Mouse (Mus musculus) kidney, embryonic 15.5 days (tissue): ENCODE measurements around the gene Cage1. TPM values are rescaled to one million over a fixed set of nuclear protein-coding genes. Genes with fewer than 3 reads are reported as not detected.
A peak's percentile ranks its signal among the peaks of the same experiment; 100 is the strongest.

ENCODE experiments used
- ATAC-seq: fragments of 200-750 bp; cut with Nextera tagmentation; replicated peaks from 2 replicates; pipeline ENCODE4 v1.8.0; 2017; ENCODE audit warnings: moderate TSS enrichment; ENCODE audit not compliant: low FRiP score
- H3K27ac ChIP-seq: fragments of 300-500 bp; sonication (generic); 2 replicates; pipeline ENCODE4 v1.5.1; 2015; ENCODE audit warnings: mild to moderate bottlenecking, inconsistent platforms
- H3K27me3 ChIP-seq: fragments of 300-500 bp; sonication (generic); 2 replicates; pipeline ENCODE4 v1.6.1; 2015; ENCODE audit warnings: inconsistent platforms
- H3K36me3 ChIP-seq: fragments of 300-500 bp; sonication (generic); 2 replicates; pipeline ENCODE4 v1.6.1; 2015; ENCODE audit warnings: inconsistent platforms
- H3K4me1 ChIP-seq: fragments of 300-500 bp; sonication (generic); 2 replicates; pipeline ENCODE4 v1.6.1; 2015; ENCODE audit warnings: inconsistent platforms
- H3K4me2 ChIP-seq: fragments of 300-500 bp; sonication (generic); 2 replicates; pipeline ENCODE4 v1.6.1; 2015; ENCODE audit warnings: moderate library complexity, mild to moderate bottlenecking, inconsistent platforms
- H3K4me3 ChIP-seq: fragments of 300-500 bp; sonication (generic); replicated peaks from 2 replicates; pipeline ENCODE4 v1.5.1; 2015; ENCODE audit warnings: mild to moderate bottlenecking, inconsistent platforms
- H3K9ac ChIP-seq: fragments of 300-500 bp; sonication (generic); 2 replicates; pipeline ENCODE4 v1.6.1; 2015; ENCODE audit warnings: mild to moderate bottlenecking, inconsistent platforms
- H3K9me3 ChIP-seq: fragments of 300-500 bp; sonication (generic); replicated peaks from 2 replicates; pipeline ENCODE4 v1.6.1; 2016; ENCODE audit warnings: inconsistent platforms
- WGBS: fragments of 180-500 bp; shearing (Covaris S2); methylation state at CpG from one replicate; pipeline ENCODE4 v1.1.7; 2015; ENCODE audit warnings: mixed read lengths; 5-methylcytosine and 5-hydroxymethylcytosine counted together
- polyA plus RNA-seq: library from polyadenylated mRNA; unstranded; fragments of >200 nt; fragmentation: Nextera tagmentation; extraction: Ambion mirVana; gene quantifications from 2 replicates; pipeline ENCODE4 v1.2.1, GENCODE M21; 2015

The Cage1 gene
- polyA plus RNA-seq, 1 experiment from 2014 or later: 1.1 TPM

- Histone ChIP-seq H3K4me1 (no peaks in the 10 kb centered on the region), H3K27ac (no peak overlapping the region), H3K36me3 (no peaks in the 10 kb centered on the region), H3K4me3 (no peak overlapping the region), H3K4me2 (no peak overlapping the region), H3K9me3 (no peaks in the 10 kb centered on the region), H3K27me3 (no peaks in the 10 kb centered on the region), H3K9ac (no peak overlapping the region)
- ATAC-seq: no peak
- WGBS: 86% methylated on average over 2 of the region's 2 CpGs
Measured at GRCm38 (mm10) chr13:38007972-38008371, 28.9 kb downstream of the Cage1 start.

- Histone ChIP-seq H3K4me2 (no peak overlapping the region), H3K36me3 (no peaks in the 10 kb centered on the region), H3K9me3 (no peaks in the 10 kb centered on the region), H3K4me3 (no peak overlapping the region), H3K4me1 (no peaks in the 10 kb centered on the region), H3K27me3 (no peaks in the 10 kb centered on the region), H3K27ac (no peak overlapping the region), H3K9ac (no peak overlapping the region)
- 38% methylated on average over 1 of the region's 1 CpGs for WGBS
- no peak for ATAC-seq
Measured at GRCm38 (mm10) chr13:38002461-38002860, 34.4 kb downstream of the Cage1 start.

GRCm38 (mm10) chr13:37999713-38000112, 37.2 kb downstream of the Cage1 start:
- no peaks in the 10 kb centered on the region for H3K36me3 ChIP-seq
- no peak overlapping the region for H3K9ac ChIP-seq
- H3K4me1 ChIP-seq: 0 out of 2 replicates have a peak, but pooled peaks cover under 1% of the 10 kb centered on the region
- ATAC-seq: no peak
- no peaks in the 10 kb centered on the region for H3K27me3 ChIP-seq
- H3K27ac ChIP-seq: no peak overlapping the region
- no peak overlapping the region for H3K4me2 ChIP-seq
- no peak overlapping the region for H3K4me3 ChIP-seq
- no peaks in the 10 kb centered on the region for H3K9me3 ChIP-seq
- WGBS: 84% methylated on average over 3 of the region's 3 CpGs

DNA sequence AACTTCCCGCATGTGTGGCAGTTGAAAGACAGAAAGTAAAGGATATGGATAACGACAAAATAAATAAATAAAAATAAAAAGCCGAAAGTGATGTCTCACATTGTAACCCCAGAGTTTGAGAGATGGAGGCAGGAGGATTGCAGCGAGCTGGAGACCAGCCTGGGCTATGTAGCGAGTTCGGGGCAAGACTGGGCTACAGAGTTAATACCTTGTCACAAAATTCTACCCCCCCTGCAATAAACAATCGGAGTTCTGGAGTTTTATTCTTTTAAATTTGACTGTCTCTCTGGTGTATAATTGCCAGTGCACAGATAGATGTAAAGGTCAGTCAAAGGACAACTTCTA, 42.5 kb downstream of the Cage1 start:
- H3K27me3 ChIP-seq: no peaks in the 10 kb centered on the region
- peak overlapping the region; percentile 99 for H3K4me3 ChIP-seq
- H3K36me3 ChIP-seq: peaks cover 25% of the 10 kb centered on the region
- peaks cover 10% of the 10 kb centered on the region; the same call in 1 of the 2 replicates for H3K4me1 ChIP-seq
- no peaks in the 10 kb centered on the region for H3K9me3 ChIP-seq
- peak overlapping the region; percentile 98 for H3K9ac ChIP-seq
- ATAC-seq: peak; percentile 59
- 19% methylated on average over 7 of the region's 7 CpGs for WGBS
- peak overlapping the region; percentile 97 for H3K27ac ChIP-seq
- H3K4me2 ChIP-seq: peak overlapping the region; percentile 76

DNA sequence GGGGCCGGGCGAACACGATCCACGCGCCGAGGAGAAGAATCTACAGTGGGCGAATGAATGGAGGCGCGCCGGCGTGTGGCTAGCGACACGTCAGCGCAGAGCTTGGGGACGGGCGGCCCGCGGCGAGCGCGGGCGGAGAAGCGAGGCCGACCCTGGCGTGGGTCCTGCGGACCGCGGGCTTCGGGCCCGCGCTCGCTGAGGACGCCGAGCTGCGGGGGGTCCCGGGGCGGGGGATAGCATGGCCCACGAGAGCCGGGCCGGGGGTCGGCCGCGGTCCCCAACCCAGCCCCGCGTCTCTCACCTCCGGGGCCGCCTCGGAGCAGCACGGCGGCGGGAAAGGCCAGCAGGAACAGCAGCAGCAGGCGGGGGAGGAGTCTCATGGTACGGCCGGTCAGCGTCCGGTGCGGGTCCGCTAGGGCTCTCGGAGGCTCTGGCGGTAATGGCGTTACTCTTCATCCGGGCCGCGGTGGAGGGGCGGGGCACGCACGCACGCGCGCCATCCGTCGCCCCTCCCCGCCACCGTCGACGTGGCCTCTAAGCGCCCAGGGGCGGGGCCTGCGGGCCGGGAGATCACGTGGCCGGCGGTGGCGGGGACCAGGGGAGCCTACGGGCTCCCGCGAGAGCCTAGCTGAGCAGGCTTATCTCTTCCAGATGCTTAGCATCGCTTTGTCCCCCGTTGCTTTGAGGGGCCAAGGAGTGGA, 43.0 kb downstream of the Cage1 start, which contains the start of gene Ssr1:
Gene Ssr1, minus strand, starts transcription at position 514 of the 701 bp plus-strand sequence.
- Histone ChIP-seq H3K4me3 (peak within 1 kb of the TSS; percentile 99), H3K9ac (peak within 1 kb of the TSS; percentile 98), H3K27me3 (no peaks in the 10 kb centered on the region), H3K36me3 (peaks cover 30% of the 10 kb centered on the region), H3K4me1 (peaks cover 10% of the 10 kb centered on the region; the same call in 1 of the 2 replicates), H3K4me2 (peak within 1 kb of the TSS; percentile 76), H3K9me3 (no peaks in the 10 kb centered on the region), H3K27ac (peak within 1 kb of the TSS; percentile 97)
- peak; percentile 99 for ATAC-seq
- under 1% methylated on average over 82 of the region's 89 CpGs for WGBS

DNA sequence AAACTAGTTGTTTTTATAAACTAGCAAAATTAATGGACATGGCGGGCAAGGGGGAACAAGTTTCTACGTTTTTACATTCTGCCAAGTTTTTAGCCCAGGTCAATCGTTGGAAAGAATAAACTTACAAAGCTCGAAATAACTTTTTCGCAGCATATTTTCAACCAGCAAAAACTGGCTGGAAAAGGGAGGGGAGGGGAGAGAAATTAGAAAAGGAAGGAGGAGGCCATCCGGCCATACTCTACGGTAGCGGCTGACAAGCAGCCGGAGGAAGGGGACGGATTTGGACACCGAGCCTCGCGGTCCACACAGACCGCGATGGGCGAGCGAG, 43.5 kb downstream of the Cage1 start:
- Histone ChIP-seq H3K9me3 (no peaks in the 10 kb centered on the region), H3K36me3 (peaks cover 35% of the 10 kb centered on the region), H3K27me3 (no peaks in the 10 kb centered on the region), H3K4me2 (peak overlapping the region; percentile 76), H3K4me3 (peak overlapping the region; percentile 99), H3K4me1 (peaks cover 10% of the 10 kb centered on the region; the same call in 1 of the 2 replicates), H3K27ac (peak overlapping the region; percentile 97), H3K9ac (peak overlapping the region; percentile 98)
- under 1% methylated on average over 17 of the region's 17 CpGs for WGBS
- ATAC-seq: no peak

GRCm38 (mm10) chr13:37992638-37993371, 44.1 kb downstream of the Cage1 start:
- 8% methylated on average over 10 of the region's 10 CpGs for WGBS
- Histone ChIP-seq H3K27me3 (no peaks in the 10 kb centered on the region), H3K4me3 (peak overlapping the region; percentile 99), H3K27ac (peak overlapping the region; percentile 97; the same call in 1 of the 2 replicates), H3K9me3 (no peaks in the 10 kb centered on the region), H3K4me1 (peaks cover 10% of the 10 kb centered on the region; the same call in 1 of the 2 replicates), H3K9ac (peak overlapping the region; percentile 98), H3K4me2 (peak overlapping the region; percentile 76), H3K36me3 (peaks cover 40% of the 10 kb centered on the region)
- ATAC-seq: no peak

DNA sequence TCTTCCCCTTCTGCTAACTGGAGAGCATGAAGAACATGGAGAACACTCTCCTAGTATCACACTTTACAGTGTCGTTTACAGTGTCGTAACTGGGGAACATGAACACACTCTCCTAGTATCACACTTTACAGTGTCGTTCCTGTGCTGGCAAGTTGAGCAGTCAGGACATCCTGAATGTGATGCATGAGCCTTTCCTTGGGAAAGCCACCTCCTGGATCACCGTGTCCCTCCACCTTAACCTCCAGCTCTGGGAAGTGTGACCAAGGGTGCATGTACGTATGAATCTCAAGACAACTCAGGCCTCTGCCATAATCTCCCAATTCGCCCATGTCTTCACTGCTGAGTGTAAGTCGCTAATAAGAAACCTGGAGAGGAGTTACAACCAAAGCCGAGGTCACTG, 47.2 kb downstream of the Cage1 start:
- no peak overlapping the region for H3K4me3 ChIP-seq
- H3K4me1 ChIP-seq: peaks cover 9% of the 10 kb centered on the region; the same call in 1 of the 2 replicates
- H3K9ac ChIP-seq: no peak overlapping the region
- H3K9me3 ChIP-seq: no peaks in the 10 kb centered on the region
- no peak overlapping the region for H3K4me2 ChIP-seq
- 93% methylated on average over 8 of the region's 8 CpGs for WGBS
- no peak for ATAC-seq
- no peaks in the 10 kb centered on the region for H3K27me3 ChIP-seq
- no peak overlapping the region for H3K27ac ChIP-seq
- peaks cover 68% of the 10 kb centered on the region for H3K36me3 ChIP-seq

DNA sequence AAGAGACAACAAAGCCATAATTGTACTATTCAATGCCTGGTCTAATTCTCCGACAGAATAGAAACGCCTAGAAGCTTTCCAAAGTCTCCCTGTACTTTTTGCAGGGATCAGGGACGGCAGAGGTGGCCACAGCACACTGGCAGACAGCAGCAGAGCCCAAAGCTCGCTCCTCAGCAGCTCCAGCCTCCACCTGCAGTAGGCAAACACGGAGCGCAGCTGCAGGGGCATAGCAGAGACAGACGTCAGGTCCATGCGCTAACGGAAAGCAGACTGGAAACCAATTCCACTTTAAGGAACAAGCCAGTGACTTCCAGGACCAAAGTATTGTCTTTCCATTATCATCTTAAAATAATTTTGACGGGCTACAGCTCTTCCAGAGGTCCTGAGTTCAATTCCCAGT, 50.7 kb downstream of the Cage1 start:
- Histone ChIP-seq H3K4me2 (no peak overlapping the region), H3K36me3 (peaks cover 95% of the 10 kb centered on the region), H3K4me1 (no peaks in the 10 kb centered on the region), H3K9me3 (no peaks in the 10 kb centered on the region), H3K9ac (no peak overlapping the region), H3K4me3 (no peak overlapping the region), H3K27ac (no peak overlapping the region), H3K27me3 (no peaks in the 10 kb centered on the region)
- 93% methylated on average over 10 of the region's 10 CpGs for WGBS
- ATAC-seq: no peak

GRCm38 (mm10) chr13:37981063-37981462, 55.8 kb downstream of the Cage1 start:
- no peak for ATAC-seq
- no peak overlapping the region for H3K4me2 ChIP-seq
- H3K9ac ChIP-seq: no peak overlapping the region
- H3K27me3 ChIP-seq: no peaks in the 10 kb centered on the region
- H3K4me3 ChIP-seq: no peak overlapping the region
- peaks cover 92% of the 10 kb centered on the region for H3K36me3 ChIP-seq
- 96% methylated on average over 5 of the region's 5 CpGs for WGBS
- no peak overlapping the region for H3K27ac ChIP-seq
- H3K4me1 ChIP-seq: no peaks in the 10 kb centered on the region
- H3K9me3 ChIP-seq: no peaks in the 10 kb centered on the region

GRCm38 (mm10) chr13:37980346-37980745, 56.5 kb downstream of the Cage1 start:
- WGBS: 95% methylated on average over 10 of the region's 10 CpGs
- no peak for ATAC-seq
- peaks cover 93% of the 10 kb centered on the region for H3K36me3 ChIP-seq

GRCm38 (mm10) chr13:37979506-37979905, 57.4 kb downstream of the Cage1 start:
- H3K36me3 ChIP-seq: peaks cover 89% of the 10 kb centered on the region
- 93% methylated on average over 12 of the region's 12 CpGs for WGBS
- no peaks in the 10 kb centered on the region for H3K9me3 ChIP-seq
- no peak overlapping the region for H3K4me3 ChIP-seq
- ATAC-seq: no peak
- H3K4me2 ChIP-seq: no peak overlapping the region
- H3K27me3 ChIP-seq: no peaks in the 10 kb centered on the region
- no peak overlapping the region for H3K27ac ChIP-seq
- no peaks in the 10 kb centered on the region for H3K4me1 ChIP-seq
- H3K9ac ChIP-seq: no peak overlapping the region

More at GRCm38 (mm10) chr13:37980346-37980745, 56.5 kb downstream of the Cage1 start:
- no peaks in the 10 kb centered on the region for H3K4me1 ChIP-seq
- no peaks in the 10 kb centered on the region for H3K9me3 ChIP-seq
- no peak overlapping the region for H3K4me2 ChIP-seq
- H3K27ac ChIP-seq: no peak overlapping the region
- H3K9ac ChIP-seq: no peak overlapping the region
- H3K27me3 ChIP-seq: no peaks in the 10 kb centered on the region
- no peak overlapping the region for H3K4me3 ChIP-seq
